Mouse (Mus musculus): ENCODE data around the gene Tcp11l2.

GRCm38 (mm10) chr10:84632005-84632404, 55.6 kb downstream of the Tcp11l2 start:
- TF ChIP-seq CTCF (IDR thresholded peaks at IDR 0.05; ENCODE audit: low read depth), result no peak
- TF ChIP-seq EP300 (optimal IDR thresholded peaks at IDR 0.05), result no peak

Measured in stomach, postnatal 0 days (tissue).